Mouse (Mus musculus): Measurements from ENCODE around the gene Hsd17b2. TPM values are rescaled to one million over a fixed set of nuclear protein-coding genes. Genes with fewer than 3 reads are reported as not detected.

Gene Hsd17b2
- polyA plus RNA-seq (2015; fragmentation: Nextera tagmentation; extraction: Ambion mirVana), result 113 and 124 TPM in 2 replicates

GRCm38 (mm10) chr8:117701859-117702258 is at the start of gene Hsd17b2:
Hsd17b2 (plus strand) TSS chr8:117701904.
- H3K36me3 ChIP-seq (ENCODE audit: control insufficient read depth, insufficient read depth, low read length), result no peaks in the 10 kb centered on the region
- no peaks in the 10 kb centered on the region for H3K27me3 ChIP-seq (ENCODE audit: control insufficient read depth, insufficient read depth, low read length)
- peak within 1 kb of the TSS; percentile 86 for H3K27ac ChIP-seq (replicated peaks)
- peak within 1 kb of the TSS; percentile 35 for H3K4me2 ChIP-seq (replicated peaks; ENCODE audit: low read depth)
- peak; percentile 65 for ATAC-seq (ENCODE audit: low FRiP score, low TSS enrichment)
- H3K9ac ChIP-seq (ENCODE audit: low read length), result peak within 1 kb of the TSS; percentile 47
- WGBS, result 50% methylated on average over 13 of the region's 13 CpGs
- peak within 1 kb of the TSS; percentile 20; the same call in 1 of the 2 replicates for H3K4me3 ChIP-seq (ENCODE audit: low read depth, low read length)
- H3K9me3 ChIP-seq (ENCODE audit: control insufficient read depth, low read length), result no peaks in the 10 kb centered on the region
- no peak for TF ChIP-seq EP300 (optimal IDR thresholded peaks at IDR 0.05)
- no peak for TF ChIP-seq CTCF (IDR thresholded peaks at IDR 0.05; ENCODE audit: low read depth)
- H3K4me1 ChIP-seq (replicated peaks; ENCODE audit: control insufficient read depth, insufficient read depth), result no peaks in the 10 kb centered on the region
- peak; percentile 66 for DNase-seq (ENCODE audit: low spot score)

GRCm38 (mm10) chr8:117652318-117652717 is 49.4 kb upstream of the Hsd17b2 start:
- no peaks in the 10 kb centered on the region for H3K4me1 ChIP-seq (replicated peaks; ENCODE audit: control insufficient read depth, insufficient read depth)
- no peak for TF ChIP-seq EP300 (optimal IDR thresholded peaks at IDR 0.05)
- TF ChIP-seq CTCF (IDR thresholded peaks at IDR 0.05; ENCODE audit: low read depth), result no peak
- no peak for DNase-seq (ENCODE audit: low spot score)
- H3K27me3 ChIP-seq (ENCODE audit: control insufficient read depth, insufficient read depth, low read length), result no peaks in the 10 kb centered on the region
- H3K4me3 ChIP-seq (ENCODE audit: low read depth, low read length), result no peak overlapping the region
- no peak overlapping the region for H3K9ac ChIP-seq (ENCODE audit: low read length)
- 0 out of 2 replicates have a peak, but pooled peaks have one; percentile 57 for ATAC-seq (ENCODE audit: low FRiP score, low TSS enrichment)
- H3K27ac ChIP-seq (replicated peaks), result no peak overlapping the region
- WGBS, result 96% methylated on average over 1 of the region's 1 CpGs
- H3K4me2 ChIP-seq (replicated peaks; ENCODE audit: low read depth), result no peak overlapping the region
- no peaks in the 10 kb centered on the region for H3K9me3 ChIP-seq (ENCODE audit: control insufficient read depth, low read length)
- no peaks in the 10 kb centered on the region for H3K36me3 ChIP-seq (ENCODE audit: control insufficient read depth, insufficient read depth, low read length)

DNA sequence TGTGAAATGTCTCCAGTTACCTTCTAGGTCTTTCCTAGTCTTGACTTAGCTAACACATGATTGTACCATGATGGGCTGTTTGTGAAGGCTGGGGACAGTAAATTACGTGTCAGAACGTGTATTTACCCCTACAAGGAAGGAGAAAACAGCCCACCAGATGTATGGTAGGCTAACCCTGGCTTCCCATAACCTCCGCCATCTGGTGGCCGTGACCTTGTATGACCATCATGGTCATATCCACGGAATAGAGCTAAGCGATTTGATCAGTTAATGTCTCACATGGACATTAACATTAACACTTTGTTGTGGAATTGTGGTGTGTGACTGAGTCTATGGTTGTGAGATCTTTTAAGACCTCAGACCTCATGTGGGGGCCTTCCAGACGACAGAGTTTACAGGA is 42.7 kb upstream of the Hsd17b2 start:
- no peak overlapping the region for H3K9ac ChIP-seq (ENCODE audit: low read length)
- no peak overlapping the region for H3K27ac ChIP-seq (replicated peaks)
- H3K27me3 ChIP-seq (ENCODE audit: control insufficient read depth, insufficient read depth, low read length), result no peaks in the 10 kb centered on the region
- ATAC-seq (ENCODE audit: low FRiP score, low TSS enrichment), result no peak
- WGBS, result 71% methylated on average over 7 of the region's 7 CpGs
- no peak overlapping the region for H3K4me2 ChIP-seq (replicated peaks; ENCODE audit: low read depth)
- H3K9me3 ChIP-seq (ENCODE audit: control insufficient read depth, low read length), result no peaks in the 10 kb centered on the region
- no peaks in the 10 kb centered on the region for H3K4me1 ChIP-seq (replicated peaks; ENCODE audit: control insufficient read depth, insufficient read depth)
- H3K36me3 ChIP-seq (ENCODE audit: control insufficient read depth, insufficient read depth, low read length), result no peaks in the 10 kb centered on the region
- TF ChIP-seq CTCF (IDR thresholded peaks at IDR 0.05; ENCODE audit: low read depth) (peak; percentile 58), EP300 (optimal IDR thresholded peaks at IDR 0.05) (no peak)
- no peak for DNase-seq (ENCODE audit: low spot score)
- H3K4me3 ChIP-seq (ENCODE audit: low read depth, low read length), result no peak overlapping the region

GRCm38 (mm10) chr8:117660358-117661031 is 41.2 kb upstream of the Hsd17b2 start:
- WGBS, result 20% methylated on average over 11 of the region's 11 CpGs
- Histone ChIP-seq H3K27ac (replicated peaks) (peak overlapping the region; percentile 45; the same call in 1 of the 2 replicates), H3K27me3 (ENCODE audit: control insufficient read depth, insufficient read depth, low read length) (no peaks in the 10 kb centered on the region)

GRCm38 (mm10) chr8:117667349-117668124 is 34.2 kb upstream of the Hsd17b2 start:
- Histone ChIP-seq H3K9ac (ENCODE audit: low read length) (no peak overlapping the region), H3K4me1 (replicated peaks; ENCODE audit: control insufficient read depth, insufficient read depth) (no peaks in the 10 kb centered on the region), H3K4me2 (replicated peaks; ENCODE audit: low read depth) (no peak overlapping the region), H3K27ac (replicated peaks) (peak overlapping the region; percentile 30; the same call in 1 of the 2 replicates), H3K9me3 (ENCODE audit: control insufficient read depth, low read length) (no peaks in the 10 kb centered on the region), H3K27me3 (ENCODE audit: control insufficient read depth, insufficient read depth, low read length) (no peaks in the 10 kb centered on the region), H3K4me3 (ENCODE audit: low read depth, low read length) (no peak overlapping the region), H3K36me3 (ENCODE audit: control insufficient read depth, insufficient read depth, low read length) (no peaks in the 10 kb centered on the region)
- DNase-seq (ENCODE audit: low spot score), result no peak
- WGBS, result 57% methylated on average over 13 of the region's 13 CpGs
- TF ChIP-seq CTCF (IDR thresholded peaks at IDR 0.05; ENCODE audit: low read depth) (no peak), EP300 (optimal IDR thresholded peaks at IDR 0.05) (no peak)
- peak; percentile 51; the same call in 1 of the 2 replicates for ATAC-seq (ENCODE audit: low FRiP score, low TSS enrichment)

More at GRCm38 (mm10) chr8:117660358-117661031, 41.2 kb upstream of the Hsd17b2 start:
- Histone ChIP-seq H3K4me3 (ENCODE audit: low read depth, low read length) (no peak overlapping the region), H3K9me3 (ENCODE audit: control insufficient read depth, low read length) (no peaks in the 10 kb centered on the region), H3K4me1 (replicated peaks; ENCODE audit: control insufficient read depth, insufficient read depth) (no peaks in the 10 kb centered on the region), H3K9ac (ENCODE audit: low read length) (no peak overlapping the region), H3K4me2 (replicated peaks; ENCODE audit: low read depth) (peak overlapping the region; percentile 23), H3K36me3 (ENCODE audit: control insufficient read depth, insufficient read depth, low read length) (no peaks in the 10 kb centered on the region)
- no peak for TF ChIP-seq EP300 (optimal IDR thresholded peaks at IDR 0.05)
- TF ChIP-seq CTCF (IDR thresholded peaks at IDR 0.05; ENCODE audit: low read depth), result no peak
- DNase-seq (ENCODE audit: low spot score), result peak; percentile 54
- ATAC-seq (ENCODE audit: low FRiP score, low TSS enrichment), result peak; percentile 68; the same call in 1 of the 2 replicates
